In genomic region chr1:77258730-77259310, GRCm38 (mm10) we compare ENCODE assay signal across 16 mouse cellular contexts.
A peak's percentile ranks its signal among the peaks of the same experiment; 100 is the strongest.
DNase-seq lines count a peak whose midpoint lies in the region; ATAC-seq lines count a peak whose summit lies in the region.
"Had no signal": no experiment of that assay in that cellular context is flagged by ENCODE, and none has a peak within 500 bp of the region (broad histone marks: within the 10 kb centered on the region; RNA-seq: fewer than 3 reads in every experiment).

No protein-coding gene starts in this region.

- H3K36me3 ChIP-seq in kidney, embryonic 15.5 days = no peaks in the 10 kb centered on the region
- H3K36me3 ChIP-seq in intestine, embryonic 16.5 days (ENCODE audit: control insufficient read depth, insufficient read depth, low read length) = no peaks in the 10 kb centered on the region
- no peaks in the 10 kb centered on the region for H3K36me3 ChIP-seq in stomach, embryonic 16.5 days (ENCODE audit: control insufficient read depth, insufficient read depth, low read length)
- no peaks in the 10 kb centered on the region for H3K36me3 ChIP-seq in forebrain, embryonic 14.5 days (ENCODE audit: control insufficient read depth, insufficient read depth, low read length)
- H3K36me3 ChIP-seq: liver, embryonic 15.5 days had no signal

- H3K4me3 ChIP-seq in kidney, embryonic 15.5 days (replicated peaks) = no peak overlapping the region
- H3K4me3 ChIP-seq in intestine, embryonic 16.5 days (ENCODE audit: low read length) = no peak overlapping the region
- no peak overlapping the region for H3K4me3 ChIP-seq in stomach, embryonic 16.5 days (replicated peaks; ENCODE audit: low read length)
- no peak overlapping the region for H3K4me3 ChIP-seq in forebrain, embryonic 14.5 days (ENCODE audit: low read depth, low read length)
- H3K4me3 ChIP-seq: erythroblast, embryonic 14.5 days; liver, embryonic 15.5 days had no signal

- H3K27me3 ChIP-seq in kidney, embryonic 15.5 days = no peaks in the 10 kb centered on the region
- no peaks in the 10 kb centered on the region for H3K27me3 ChIP-seq in intestine, embryonic 16.5 days (replicated peaks; ENCODE audit: control insufficient read depth, insufficient read depth, low read length)
- no peaks in the 10 kb centered on the region for H3K27me3 ChIP-seq in stomach, embryonic 16.5 days (ENCODE audit: control insufficient read depth, insufficient read depth, low read length)
- no peaks in the 10 kb centered on the region for H3K27me3 ChIP-seq in forebrain, embryonic 14.5 days (replicated peaks; ENCODE audit: control insufficient read depth, insufficient read depth, low read length)

- no peak for DNase-seq in kidney, adult 9 months
- DNase-seq in urinary bladder, adult 18-20 months (ENCODE audit: low spot score in 2 of 2) = peak; percentile 3 to 6
- DNase-seq in urinary bladder, postnatal 4 days (ENCODE audit: low spot score in 2 of 2) = no peak
- no peak for DNase-seq in cerebellum, adult 8-10 months
- DNase-seq in forebrain, embryonic 14.5 days (ENCODE audit: low spot score) = no peak
- DNase-seq: adrenal gland, postnatal 25 days; cerebellum, adult 2 months; gastrocnemius, postnatal 10 days; layer of hippocampus, adult 9-11 months; thymus, adult 2 months had no signal

- no peaks in the 10 kb centered on the region for H3K9me3 ChIP-seq in kidney, embryonic 15.5 days (replicated peaks)
- no peaks in the 10 kb centered on the region for H3K9me3 ChIP-seq in intestine, embryonic 16.5 days (ENCODE audit: control insufficient read depth, low read length)
- H3K9me3 ChIP-seq in stomach, embryonic 16.5 days (replicated peaks; ENCODE audit: control insufficient read depth, low read length) = no peaks in the 10 kb centered on the region
- no peaks in the 10 kb centered on the region for H3K9me3 ChIP-seq in forebrain, embryonic 14.5 days (replicated peaks; ENCODE audit: control insufficient read depth, low read length)
- H3K9me3 ChIP-seq: liver, embryonic 15.5 days had no signal

- ATAC-seq in kidney, embryonic 15.5 days (replicated peaks; ENCODE audit: low FRiP score) = 0 out of 2 replicates have a peak, but pooled peaks have one; percentile 54
- peak; percentile 79 for ATAC-seq in intestine, embryonic 16.5 days
- peak; percentile 64; the same call in 1 of the 2 replicates for ATAC-seq in stomach, embryonic 16.5 days (ENCODE audit: insufficient read depth, low FRiP score)
- ATAC-seq in forebrain, embryonic 14.5 days = no peak
- ATAC-seq: forebrain, postnatal 0 days had no signal

- peak overlapping the region; percentile 54; the same call in 1 of the 2 replicates for H3K27ac ChIP-seq in kidney, embryonic 15.5 days
- H3K27ac ChIP-seq in intestine, embryonic 16.5 days (ENCODE audit: low read length) = no peak overlapping the region
- peak overlapping the region; percentile 66 for H3K27ac ChIP-seq in stomach, embryonic 16.5 days (ENCODE audit: low read length)
- no peak overlapping the region for H3K27ac ChIP-seq in forebrain, embryonic 14.5 days (ENCODE audit: low read depth, low read length)
- H3K27ac ChIP-seq: liver, embryonic 15.5 days had no signal

- peaks cover 13% of the 10 kb centered on the region; the same call in 1 of the 2 replicates for H3K4me1 ChIP-seq in kidney, embryonic 15.5 days
- H3K4me1 ChIP-seq in intestine, embryonic 16.5 days (ENCODE audit: control insufficient read depth, insufficient read depth, low read length) = no peaks in the 10 kb centered on the region
- peaks cover 15% of the 10 kb centered on the region; the same call in 1 of the 2 replicates for H3K4me1 ChIP-seq in stomach, embryonic 16.5 days (ENCODE audit: control insufficient read depth, insufficient read depth, low read length)
- H3K4me1 ChIP-seq in forebrain, embryonic 14.5 days (ENCODE audit: control insufficient read depth, insufficient read depth, low read length) = peaks cover 18% of the 10 kb centered on the region; the same call in 1 of the 2 replicates
- H3K4me1 ChIP-seq: liver, embryonic 15.5 days had no signal

- no peak overlapping the region for H3K4me2 ChIP-seq in kidney, embryonic 15.5 days
- no peak overlapping the region for H3K4me2 ChIP-seq in intestine, embryonic 16.5 days (ENCODE audit: low read depth, low read length)
- H3K4me2 ChIP-seq in stomach, embryonic 16.5 days (ENCODE audit: low read depth, low read length) = peak overlapping the region; percentile 24; the same call in 1 of the 2 replicates
- H3K4me2 ChIP-seq in forebrain, embryonic 14.5 days (ENCODE audit: low read length) = no peak overlapping the region
- H3K4me2 ChIP-seq: liver, embryonic 15.5 days had no signal

- H3K9ac ChIP-seq in kidney, embryonic 15.5 days = no peak overlapping the region
- no peak overlapping the region for H3K9ac ChIP-seq in intestine, embryonic 16.5 days (ENCODE audit: low read depth, low read length)
- no peak overlapping the region for H3K9ac ChIP-seq in stomach, embryonic 16.5 days (ENCODE audit: low read length)
- H3K9ac ChIP-seq in forebrain, embryonic 14.5 days (ENCODE audit: low read length) = no peak overlapping the region
- H3K9ac ChIP-seq: forebrain, postnatal 0 days; liver, embryonic 15.5 days had no signal

- 50% methylated on average over 7 of the region's 7 CpGs for WGBS in kidney, embryonic 15.5 days
- 46% methylated on average over 7 of the region's 7 CpGs for WGBS in intestine, embryonic 16.5 days
- 43% methylated on average over 7 of the region's 7 CpGs for WGBS in stomach, embryonic 16.5 days
- WGBS in forebrain, embryonic 14.5 days = 28% methylated on average over 7 of the region's 7 CpGs

Comparison
In these comparisons a context has a peak if more than half of its experiments do, and no peak if none do; other contexts are left out.
1. DNase-seq: peak in urinary bladder, adult 18-20 months (2 of 2); none in kidney, adult 9 months (single experiment), urinary bladder, postnatal 4 days (0 of 2), cerebellum, adult 8-10 months (single experiment) and forebrain, embryonic 14.5 days (single experiment).
2. H3K27ac ChIP-seq: peak in kidney, embryonic 15.5 days (single experiment) and stomach, embryonic 16.5 days (single experiment); none in intestine, embryonic 16.5 days (single experiment) and forebrain, embryonic 14.5 days (single experiment).